Mouse (Mus musculus) skeletal muscle tissue, postnatal 0 days (tissue): ENCODE results near the gene Zfp273. TPM values are rescaled to one million over a fixed set of nuclear protein-coding genes. Genes with fewer than 3 reads are reported as not detected.

Experiments
- polyA plus RNA-seq: library from polyadenylated mRNA; unstranded; fragments of >200 nt; fragmentation: Nextera tagmentation; extraction: Ambion mirVana; gene quantifications from 2 replicates; pipeline ENCODE4 v1.2.1, GENCODE M21; 2015

Gene Zfp273
- 2.9 and 3.1 TPM in 2 replicates for polyA plus RNA-seq

DNA sequence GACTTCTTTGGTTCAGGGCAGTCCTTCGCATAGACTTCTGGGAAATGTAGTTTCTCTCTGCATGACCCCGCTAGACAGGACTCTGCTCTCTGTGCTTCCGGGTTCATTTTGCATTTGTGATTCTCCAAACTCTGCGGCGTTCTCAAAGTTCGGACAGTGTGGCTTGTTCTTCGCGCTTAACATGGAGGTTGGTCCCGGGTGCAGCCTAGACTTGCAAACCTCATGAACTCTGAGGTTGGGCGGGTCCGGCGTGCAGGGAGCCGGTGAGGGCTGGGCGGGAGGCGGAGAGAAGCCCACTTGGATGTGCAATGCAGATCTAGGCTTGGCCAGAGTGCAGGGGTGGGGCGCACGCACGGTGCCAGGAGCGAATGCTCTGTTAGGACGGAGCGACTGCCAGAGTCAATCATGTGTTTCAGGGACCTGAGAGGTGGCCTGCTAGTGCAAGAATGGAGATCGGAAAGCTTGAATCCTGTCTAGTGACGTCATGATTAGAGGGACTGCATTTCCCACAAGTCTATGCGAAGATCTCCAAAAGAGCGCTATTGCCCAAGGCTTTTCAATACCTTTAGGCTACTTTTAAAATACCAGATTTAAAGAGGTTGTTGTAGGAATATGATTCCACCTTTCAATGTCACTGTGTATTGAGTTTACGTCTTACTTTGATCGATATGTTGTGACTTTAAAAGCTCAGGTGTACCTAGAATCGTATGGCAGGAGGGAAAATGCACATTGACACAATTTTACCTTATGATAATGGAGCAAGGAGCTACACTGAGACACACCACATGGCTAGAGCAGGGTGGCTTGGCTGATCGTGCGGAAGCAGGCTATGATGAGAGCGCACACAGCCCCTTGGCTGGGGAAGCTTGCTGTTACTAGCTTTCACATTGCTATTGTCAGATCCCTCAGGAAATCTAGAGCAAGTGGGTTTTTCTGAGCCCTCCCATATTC lies at the start of gene Zfp273:
Zfp273 (plus strand) TSS at position 31 of the 951 bp plus-strand sequence.

DNA sequence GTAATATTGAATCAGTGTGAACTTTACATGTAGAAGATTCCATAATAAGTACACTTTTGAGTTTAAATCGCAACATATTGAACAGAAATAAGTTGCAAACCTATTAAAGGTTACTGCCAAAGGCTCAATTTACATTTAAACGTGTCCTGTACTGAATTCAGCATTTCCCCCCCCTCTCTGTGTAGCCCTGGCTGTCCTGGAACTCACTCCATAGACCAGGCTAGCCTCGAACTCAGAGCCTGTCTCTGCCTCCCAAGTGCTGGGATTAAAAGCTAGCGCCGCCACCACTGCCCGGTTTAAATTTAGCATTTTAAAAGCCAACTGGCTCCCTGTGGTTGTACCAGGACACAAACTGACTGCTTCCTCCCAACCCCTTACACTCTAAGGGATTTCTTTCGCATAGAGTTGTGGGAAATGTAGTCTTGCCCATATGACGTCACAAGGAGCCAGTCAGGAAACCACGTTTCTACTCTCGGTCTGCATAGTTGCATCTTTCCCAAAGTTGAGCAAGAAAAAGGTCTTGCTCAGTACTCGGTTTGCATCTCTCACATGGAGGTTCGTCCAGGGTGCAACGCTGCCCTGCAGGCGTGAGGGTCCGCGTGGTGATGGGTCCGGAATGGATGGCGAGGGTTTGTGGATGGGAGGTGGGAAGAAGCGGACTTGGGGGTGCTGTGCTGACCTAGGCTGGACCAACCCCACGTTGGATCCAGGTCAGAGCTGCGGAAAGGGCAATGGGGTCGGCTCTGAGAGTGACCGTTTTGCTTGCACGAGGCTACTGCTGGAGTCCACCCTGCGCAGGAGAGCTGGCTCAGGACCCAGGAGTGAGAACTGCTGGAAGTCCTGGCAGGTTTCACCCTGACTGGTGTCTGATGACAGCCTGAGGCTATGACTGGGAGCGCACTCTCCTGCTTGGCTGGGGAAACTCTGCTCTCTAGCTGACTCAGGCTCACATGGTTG lies 34.0 kb upstream of the Zfp273 start, which contains the start of gene Zfp493:
Zfp493 (plus strand) TSS at position 429 of the 957 bp plus-strand sequence.

DNA sequence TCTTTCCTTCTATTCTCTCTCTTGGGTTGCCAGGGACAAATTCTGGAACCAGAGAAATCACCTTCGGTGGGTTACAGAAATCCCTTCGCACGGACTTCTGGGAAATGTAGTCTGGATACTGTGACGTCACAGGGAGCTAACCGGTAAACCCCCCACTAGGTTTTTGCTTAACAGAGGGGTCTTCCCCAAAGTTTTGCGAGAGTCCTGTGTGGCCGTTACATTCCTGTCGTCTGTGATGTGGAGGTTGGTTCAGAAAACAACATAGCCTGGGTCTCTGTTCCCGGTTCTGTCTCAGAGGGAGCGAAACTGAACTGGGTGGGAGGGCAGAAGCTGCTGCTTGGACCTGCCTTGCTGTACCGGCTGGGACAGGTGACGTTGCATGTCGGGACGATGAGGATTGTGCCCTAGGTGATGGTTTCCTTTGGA lies 17.4 kb downstream of the Zfp273 start, which contains the start of gene Gm10037:
Gm10037 (plus strand) TSS at position 196 of the 426 bp plus-strand sequence.

DNA sequence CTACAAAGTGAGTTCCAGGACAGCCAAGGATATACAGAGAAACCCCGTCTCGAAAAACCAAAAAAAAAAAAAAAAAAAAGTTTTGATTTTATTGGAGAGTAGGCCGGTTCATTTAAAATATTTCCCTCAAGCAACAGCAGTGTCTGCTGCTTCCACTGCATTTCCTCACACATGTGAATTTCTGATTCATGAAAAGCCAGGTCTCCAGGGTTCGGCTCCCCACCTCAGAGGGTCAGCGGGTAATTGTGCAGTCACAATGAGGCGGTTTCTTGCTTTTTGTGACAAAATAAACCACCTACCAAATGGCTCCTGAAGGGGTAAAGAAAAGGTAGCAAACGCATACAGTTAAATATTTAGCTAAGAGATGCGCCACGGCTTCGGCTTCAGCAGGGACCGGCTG lies 49.5 kb downstream of the Zfp273 start, which contains the start of gene BC048507:
BC048507 (plus strand) TSS at position 301 of the 400 bp plus-strand sequence.

Other genes with a start within 250 kb of the Zfp273 start
- gene Zfp729b, start 204.0 kb upstream of the Zfp273 start, polyA plus RNA-seq = 1.2 and 1.8 TPM in 2 replicates
- 0.22 TPM in 1 of 2 replicates, not detected in the other for gene Gm49345, start 176.0 kb upstream of the Zfp273 start, polyA plus RNA-seq
- 0.93 and 1.6 TPM in 2 replicates for gene Zfp729a, start 175.9 kb upstream of the Zfp273 start, polyA plus RNA-seq
- 4.7 and 4.8 TPM in 2 replicates for gene Zfp738, start 126.7 kb upstream of the Zfp273 start, polyA plus RNA-seq
- gene Zfp65, start 84.6 kb upstream of the Zfp273 start, polyA plus RNA-seq = 2.2 and 2.5 TPM in 2 replicates
- 2.6 and 2.7 TPM in 2 replicates for gene Zfp85, start 58.5 kb upstream of the Zfp273 start, polyA plus RNA-seq
- 0.38 and 0.51 TPM in 2 replicates for gene Zfp493, start 34.0 kb upstream of the Zfp273 start, polyA plus RNA-seq
- 0.73 and 1.3 TPM in 2 replicates for gene Gm10037, start 17.4 kb downstream of the Zfp273 start, polyA plus RNA-seq
- gene BC048507, start 49.6 kb downstream of the Zfp273 start, polyA plus RNA-seq = not detected in 2 replicates